Mouse (Mus musculus): Measurements from ENCODE around the gene Gm49333.

Gene Gm49333

GRCm38 (mm10) chr16:20692241-20692965, 81.0 kb downstream of the Gm49333 start:
- DNase-seq: peak; percentile 68

GRCm38 (mm10) chr16:20693111-20693701, 81.8 kb downstream of the Gm49333 start, which contains the start of gene Fam131a:
Gene Fam131a, plus strand, starts transcription at chr16:20693241.
- peak; percentile 95 for DNase-seq

- peak; percentile 80 for DNase-seq
Measured at GRCm38 (mm10) chr16:20694781-20695180, 83.4 kb downstream of the Gm49333 start.
